Mouse (Mus musculus) embryonic fibroblast, embryonic 13.5 days (primary cell): Measurements from ENCODE around the gene Tcirg1.
A peak's percentile ranks its signal among the peaks of the same experiment; 100 is the strongest.

Experiments used
- CTCF ChIP-seq: IDR thresholded peaks from 2 replicates; pipeline ENCODE4 v1.5.1; 2011; ENCODE audit warnings: mild to moderate bottlenecking, control low read depth, low read length, moderate library complexity, borderline replicate concordance; ENCODE audit not compliant: insufficient read depth
- POLR2A ChIP-seq: IDR thresholded peaks from 2 replicates; pipeline ENCODE4 v1.6.1; 2011; ENCODE audit warnings: low read depth, mild to moderate bottlenecking, control low read depth, low read length, moderate library complexity

- TF ChIP-seq CTCF (peak; percentile 27; the same call in 1 of the 2 replicates), POLR2A (0 out of 2 replicates have a peak, but pooled peaks have one; percentile 26)
Measured at GRCm38 (mm10) chr19:3926279-3926678, 19.3 kb upstream of the Tcirg1 start.
